Mouse (Mus musculus) ES-E14 (cell line): ENCODE data around the gene Mosmo. TPM values are rescaled to one million over a fixed set of nuclear protein-coding genes. Genes with fewer than 3 reads are reported as not detected.

Source experiments
- DNase-seq: peaks from one replicate; pipeline ENCODE4 v3.0.0-alpha.2; 2013; ENCODE audit warnings: low read depth, low spot score
- H3K27ac ChIP-seq: 2 replicates; pipeline ENCODE4 v1.5.1; 2012; ENCODE audit warnings: low read depth, mild to moderate bottlenecking, low read length, moderate library complexity, mixed read lengths; ENCODE audit not compliant: poor library complexity, insufficient read depth, severe bottlenecking
- H3K36me3 ChIP-seq: 2 replicates; pipeline ENCODE4 v1.6.1; 2012; ENCODE audit warnings: mild to moderate bottlenecking, low read length, moderate library complexity, mixed read lengths; ENCODE audit not compliant: control insufficient read depth, poor library complexity, insufficient read depth, severe bottlenecking
- H3K4me1 ChIP-seq, 2 experiments: fragments of 150-350 bp in 1 of 2; sonication (generic) in 1 of 2; 2 replicates each; pipeline ENCODE4 v1.6.1; 2012; ENCODE audit warnings: low read length in 2 of 2, mild to moderate bottlenecking in 1 of 2, mixed read lengths in 1 of 2; ENCODE audit not compliant: control insufficient read depth in 2 of 2, insufficient read depth in 2 of 2, poor library complexity in 1 of 2
- H3K4me3 ChIP-seq, 2 experiments: fragments of 150-350 bp in 1 of 2; sonication (generic) in 1 of 2; 2 replicates each; pipeline ENCODE4 v1.5.1; 2012; ENCODE audit warnings: low read length in 2 of 2, low read depth in 1 of 2, mild to moderate bottlenecking in 1 of 2, mixed read lengths in 1 of 2; ENCODE audit not compliant: insufficient read depth in 1 of 2, poor library complexity in 1 of 2, severe bottlenecking in 1 of 2
- H3K9ac ChIP-seq: 2 replicates; pipeline ENCODE4 v1.6.1; 2012; ENCODE audit warnings: low read depth, mild to moderate bottlenecking, low read length, mixed read lengths; ENCODE audit not compliant: poor library complexity, insufficient read depth, severe bottlenecking
- H3K9me3 ChIP-seq: fragments of 150-350 bp; sonication (generic); 2 replicates; pipeline ENCODE4 v1.6.1; 2012; ENCODE audit warnings: low read depth, mild to moderate bottlenecking, low read length; ENCODE audit not compliant: control insufficient read depth, insufficient read depth
- CHD2 ChIP-seq: IDR thresholded peaks from 2 replicates; pipeline ENCODE4 v1.6.1; 2014; ENCODE audit warnings: mild to moderate bottlenecking, low read depth, low read length, inconsistent platforms
- HCFC1 ChIP-seq: IDR thresholded peaks from 2 replicates; pipeline ENCODE4 v1.6.1; 2012; ENCODE audit warnings: low read length, inconsistent platforms, borderline replicate concordance; ENCODE audit not compliant: insufficient read depth
- MAFK ChIP-seq: IDR thresholded peaks from 2 replicates; pipeline ENCODE4 v1.6.1; 2014; ENCODE audit warnings: mild to moderate bottlenecking, low read depth, low read length, inconsistent platforms; ENCODE audit not compliant: insufficient read depth
- ZC3H11A ChIP-seq: IDR thresholded peaks from 2 replicates; pipeline ENCODE4 v1.6.1; 2012; ENCODE audit warnings: low read depth, mild to moderate bottlenecking, inconsistent platforms, low read length, borderline replicate concordance
- ZNF384 ChIP-seq: IDR thresholded peaks from 2 replicates; pipeline ENCODE4 v1.6.1; 2012; ENCODE audit warnings: low read depth, low read length, inconsistent platforms
- in situ Hi-C, 2 experiments: fragments of 600-800 bp; cut with MboI; formaldehyde crosslinking; loops; one replicate each; pipeline ENCODE4 v1.15.1; 2025; ENCODE audit warnings: low sequenced_read_pairs in 2 of 2, inconsistent platforms in 1 of 2; ENCODE audit not compliant: unreplicated experiment in 2 of 2
- total RNA-seq: library from RNA; depleted of rRNA; stranded (reverse); fragments of 300-350 nt; gene quantifications from 2 replicates; pipeline ENCODE4 v1.2.3, GENCODE M21; 2012

Mosmo gene
- total RNA-seq, 1 experiment: 21.6 TPM

DNA sequence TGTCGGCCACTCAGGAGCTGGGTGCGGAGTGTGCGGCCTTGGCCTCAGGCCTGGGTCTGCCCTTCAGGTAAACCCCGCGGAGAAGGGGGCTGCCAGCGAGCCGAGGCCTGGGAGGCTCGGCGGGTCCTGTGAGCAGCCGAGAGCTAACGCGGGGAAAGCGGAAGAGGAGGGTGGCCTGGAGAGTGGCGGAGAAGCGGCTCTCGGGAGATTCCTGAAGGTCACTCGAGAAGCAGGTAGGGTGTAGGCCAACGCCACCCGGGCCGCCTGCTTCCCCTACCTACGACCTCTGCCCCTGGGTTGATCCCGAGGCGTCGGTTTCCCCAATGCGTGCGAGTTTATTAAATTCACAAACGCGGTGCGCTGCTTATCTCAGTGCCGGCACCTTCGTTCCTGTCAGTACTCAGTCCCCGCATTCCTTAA is 42.0 kb upstream of the Mosmo start:
- Histone ChIP-seq H3K9me3 (no peaks in the 10 kb centered on the region), H3K36me3 (peaks cover 6% of the 10 kb centered on the region), H3K4me1 (peaks cover 0 to 4% of the 10 kb centered on the region in 2 experiments; a peak in 1 of 4 replicates), H3K9ac (peak overlapping the region; percentile 90), H3K27ac (0 out of 2 replicates have a peak overlapping the region, but pooled peaks have one; percentile 3), H3K4me3 (peak overlapping the region; percentile 90 to 99)
- in situ Hi-C loops: no loop called here
- TF ChIP-seq MAFK (no peak), ZC3H11A (no peak), HCFC1 (no peak; the same call in 1 of the 2 replicates), CHD2 (no peak), ZNF384 (no peak)
- no peak for DNase-seq

DNA sequence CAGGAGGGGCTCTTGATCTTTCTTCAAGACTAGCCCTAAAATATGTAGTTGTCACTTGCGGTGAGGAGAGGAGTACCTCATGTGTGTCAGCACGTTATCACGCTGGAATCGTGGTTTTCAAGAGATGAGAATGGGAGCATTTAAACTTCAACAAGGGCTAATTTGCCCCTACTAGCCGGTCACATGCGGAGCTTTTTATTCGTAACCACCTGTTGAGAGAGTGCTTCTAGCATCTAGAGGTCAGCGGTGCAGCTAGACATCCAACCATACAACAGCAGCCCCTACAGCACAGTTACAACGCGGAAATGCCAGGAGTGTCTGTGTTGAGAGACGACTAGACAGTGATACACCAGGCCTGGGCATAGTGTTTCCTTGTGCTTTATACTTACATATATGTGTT is 41.6 kb upstream of the Mosmo start:
- Histone ChIP-seq H3K4me1 (peaks cover 0 to 4% of the 10 kb centered on the region in 2 experiments; a peak in 1 of 4 replicates), H3K27ac (no peak overlapping the region), H3K4me3 (peak overlapping the region; percentile 90 to 99), H3K9me3 (no peaks in the 10 kb centered on the region), H3K36me3 (peaks cover 6% of the 10 kb centered on the region), H3K9ac (peak overlapping the region; percentile 90)
- TF ChIP-seq MAFK: no peak
- TF ChIP-seq ZC3H11A: no peak
- no peak for TF ChIP-seq HCFC1
- DNase-seq: peak; percentile 20
- in situ Hi-C loops: no loop called here

DNA sequence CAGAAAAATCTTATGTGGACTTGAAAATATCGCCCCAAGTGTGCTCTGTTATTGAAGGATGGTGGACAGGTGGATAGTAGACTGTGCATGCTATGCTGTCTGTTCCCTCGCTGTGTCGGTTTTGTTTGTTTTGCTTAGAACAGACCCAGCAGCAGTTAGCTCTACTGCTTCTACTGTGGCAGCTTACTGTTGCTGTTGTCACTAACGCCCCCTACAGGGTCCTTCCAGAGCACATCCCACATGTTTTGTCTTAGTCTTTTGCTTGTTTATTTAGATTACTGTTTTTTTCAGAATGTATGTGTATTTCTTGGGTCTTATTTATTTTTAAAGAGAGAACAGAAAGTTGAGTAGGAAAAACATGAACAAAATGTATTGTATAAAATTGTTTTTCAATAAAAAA is 34.2 kb upstream of the Mosmo start:
- in situ Hi-C loops: no loop called here
- Histone ChIP-seq H3K9ac (no peak overlapping the region), H3K4me3 (no peak overlapping the region), H3K4me1 (no peaks in the 10 kb centered on the region), H3K27ac (no peak overlapping the region), H3K36me3 (peaks cover 19% of the 10 kb centered on the region), H3K9me3 (no peaks in the 10 kb centered on the region)
- TF ChIP-seq ZNF384 (no peak), MAFK (no peak), CHD2 (no peak), ZC3H11A (no peak)
- peak; percentile 31 for DNase-seq

DNA sequence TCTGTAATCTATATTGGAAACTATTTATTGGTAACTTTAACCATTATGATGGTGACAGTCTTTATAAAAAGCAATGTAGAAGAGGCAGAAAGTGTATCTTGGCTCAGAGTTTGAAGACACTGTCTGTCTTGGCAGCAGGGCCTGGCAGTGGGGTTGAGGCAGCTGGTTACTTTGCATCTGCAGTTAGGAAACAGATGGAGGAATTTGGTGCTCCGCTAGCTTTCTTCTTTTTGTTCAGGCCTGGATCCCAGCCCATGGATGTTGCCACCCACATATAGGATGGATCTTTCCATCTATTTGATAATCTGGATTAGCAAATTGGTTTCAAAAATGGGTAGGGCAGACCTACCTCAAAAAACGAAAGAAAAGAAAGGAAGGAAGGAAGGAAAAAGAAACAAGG is 29.6 kb upstream of the Mosmo start:
- Histone ChIP-seq H3K9me3 (no peaks in the 10 kb centered on the region), H3K9ac (no peak overlapping the region), H3K27ac (no peak overlapping the region), H3K4me1 (no peaks in the 10 kb centered on the region), H3K36me3 (peaks cover 24% of the 10 kb centered on the region), H3K4me3 (no peak overlapping the region)
- no peak for DNase-seq
- TF ChIP-seq ZNF384 (no peak), ZC3H11A (no peak), HCFC1 (no peak), CHD2 (no peak), MAFK (no peak)
- in situ Hi-C loops: no loop called here

DNA sequence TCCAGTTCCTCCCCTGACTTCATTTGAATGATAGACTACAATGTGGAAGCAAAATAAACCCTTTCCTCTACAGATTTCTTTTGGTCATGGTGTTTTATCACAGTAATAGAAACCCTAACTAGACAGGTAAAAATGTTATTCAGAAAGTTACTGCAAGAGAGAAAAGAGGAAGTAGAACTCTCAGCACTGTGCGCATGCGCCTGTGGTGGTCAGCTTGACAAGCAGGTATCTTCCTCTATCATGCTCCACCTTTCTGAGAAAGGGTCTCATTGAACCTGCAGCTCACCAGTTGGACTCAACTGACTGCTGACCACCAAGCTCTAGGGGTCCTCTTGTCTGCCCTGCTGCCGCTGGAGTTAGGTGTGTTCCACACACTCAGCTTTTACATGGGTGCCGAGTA is 15.3 kb upstream of the Mosmo start:
- no peak for TF ChIP-seq ZC3H11A
- no peak for TF ChIP-seq HCFC1
- no peak for TF ChIP-seq CHD2
- in situ Hi-C loops: no loop called here
- no peaks in the 10 kb centered on the region for H3K9me3 ChIP-seq
- no peak for DNase-seq
- no peak overlapping the region for H3K27ac ChIP-seq
- no peak overlapping the region for H3K4me3 ChIP-seq
- no peak overlapping the region for H3K9ac ChIP-seq
- H3K4me1 ChIP-seq: peaks cover 0 to 3% of the 10 kb centered on the region in 2 experiments; a peak in 1 of 4 replicates
- H3K36me3 ChIP-seq: peaks cover 15% of the 10 kb centered on the region
